Mouse (Mus musculus) heart, embryonic 10.5 days (tissue): Measurements from ENCODE around the gene Dnph1. TPM values are rescaled to one million over a fixed set of nuclear protein-coding genes. Genes with fewer than 3 reads are reported as not detected.
A peak's percentile ranks its signal among the peaks of the same experiment; 100 is the strongest.

Experiments used
- DNase-seq: peaks from one replicate; pipeline ENCODE4 v3.0.0-alpha.2; 2017; ENCODE audit warnings: low spot score
- H3K27ac ChIP-seq: fragments of 300-500 bp; sonication (generic); 2 replicates; pipeline ENCODE4 v1.5.1; 2016; ENCODE audit warnings: mild to moderate bottlenecking
- H3K27me3 ChIP-seq: fragments of 300-500 bp; sonication (generic); 2 replicates; pipeline ENCODE4 v1.6.1; 2016; ENCODE audit warnings: mild to moderate bottlenecking; ENCODE audit not compliant: poor library complexity, insufficient read depth, severe bottlenecking
- H3K36me3 ChIP-seq: fragments of 300-500 bp; sonication (generic); 2 replicates; pipeline ENCODE4 v1.6.1; 2016; ENCODE audit warnings: mild to moderate bottlenecking, moderate library complexity
- H3K4me1 ChIP-seq: fragments of 300-500 bp; sonication (generic); 2 replicates; pipeline ENCODE4 v1.6.1; 2016; ENCODE audit warnings: mild to moderate bottlenecking
- H3K4me3 ChIP-seq: fragments of 300-500 bp; sonication (generic); 2 replicates; pipeline ENCODE4 v1.5.1; 2016; ENCODE audit warnings: mild to moderate bottlenecking, moderate library complexity
- H3K9me3 ChIP-seq: fragments of 300-500 bp; sonication (generic); 2 replicates; pipeline ENCODE4 v1.6.1; 2016; ENCODE audit warnings: mild to moderate bottlenecking, moderate library complexity
- WGBS: fragments of 180-500 bp; shearing (Covaris S2); methylation state at CpG from one replicate; pipeline ENCODE4 v1.1.7; 2016; 5-methylcytosine and 5-hydroxymethylcytosine counted together
- polyA plus RNA-seq: library from polyadenylated mRNA; unstranded; fragments of >200 nt; fragmentation: Nextera tagmentation; extraction: Ambion mirVana; gene quantifications from 2 replicates; pipeline ENCODE4 v1.2.1, GENCODE M21; 2016

The Dnph1 gene
- 36.5 and 52.8 TPM in 2 replicates for polyA plus RNA-seq

- H3K27ac ChIP-seq: peak within 1 kb of the TSS; percentile 87
- peaks cover 28% of the 10 kb centered on the region for H3K36me3 ChIP-seq
- peaks cover 41% of the 10 kb centered on the region for H3K27me3 ChIP-seq
- WGBS: under 1% methylated on average over 44 of the region's 44 CpGs
- no peaks in the 10 kb centered on the region for H3K9me3 ChIP-seq
- peaks cover 9% of the 10 kb centered on the region for H3K4me1 ChIP-seq
- peak; percentile 96 for DNase-seq
- H3K4me3 ChIP-seq: peak within 1 kb of the TSS; percentile 79
These were observed at the start of gene Dnph1 for GRCm38 (mm10) chr17:46496623-46497434. Gene Dnph1 (plus strand): TSS chr17:46496711.

- H3K9me3 ChIP-seq: no peaks in the 10 kb centered on the region
- H3K4me3 ChIP-seq: 0 out of 2 replicates have a peak overlapping the region, but pooled peaks have one; percentile 18
- peaks cover 85% of the 10 kb centered on the region for H3K27me3 ChIP-seq
- no peaks in the 10 kb centered on the region for H3K36me3 ChIP-seq
- no peak for DNase-seq
- 26% methylated on average over 5 of the region's 5 CpGs for WGBS
- peaks cover 46% of the 10 kb centered on the region for H3K4me1 ChIP-seq
- no peak overlapping the region for H3K27ac ChIP-seq
These were observed 43.8 kb upstream of the Dnph1 start for GRCm38 (mm10) chr17:46452683-46453082.

GRCm38 (mm10) chr17:46453302-46453948, 43.1 kb upstream of the Dnph1 start:
- no peaks in the 10 kb centered on the region for H3K36me3 ChIP-seq
- 6% methylated on average over 13 of the region's 13 CpGs for WGBS
- H3K27ac ChIP-seq: no peak overlapping the region
- peak overlapping the region; percentile 59; the same call in 1 of the 2 replicates for H3K4me3 ChIP-seq
- peaks cover 50% of the 10 kb centered on the region for H3K4me1 ChIP-seq
- no peaks in the 10 kb centered on the region for H3K9me3 ChIP-seq
- DNase-seq: no peak
- peaks cover 85% of the 10 kb centered on the region for H3K27me3 ChIP-seq

GRCm38 (mm10) chr17:46453970-46454411, 42.5 kb upstream of the Dnph1 start:
- peaks cover 87% of the 10 kb centered on the region for H3K27me3 ChIP-seq
- H3K36me3 ChIP-seq: no peaks in the 10 kb centered on the region
- no peak for DNase-seq
- WGBS: 3% methylated on average over 26 of the region's 26 CpGs
- no peaks in the 10 kb centered on the region for H3K9me3 ChIP-seq
- H3K4me1 ChIP-seq: peaks cover 56% of the 10 kb centered on the region
- no peak overlapping the region for H3K27ac ChIP-seq
- peak overlapping the region; percentile 59 for H3K4me3 ChIP-seq

- Histone ChIP-seq H3K27ac (peak overlapping the region; percentile 44), H3K4me3 (peak overlapping the region; percentile 59), H3K9me3 (no peaks in the 10 kb centered on the region), H3K27me3 (peaks cover 90% of the 10 kb centered on the region), H3K4me1 (peaks cover 61% of the 10 kb centered on the region), H3K36me3 (no peaks in the 10 kb centered on the region)
- 1% methylated on average over 9 of the region's 9 CpGs for WGBS
- DNase-seq: no peak
These were observed 42.0 kb upstream of the Dnph1 start for GRCm38 (mm10) chr17:46454539-46454938.

- Histone ChIP-seq H3K4me1 (peaks cover 66% of the 10 kb centered on the region), H3K27ac (peak overlapping the region; percentile 44)
These were observed 41.3 kb upstream of the Dnph1 start for GRCm38 (mm10) chr17:46455110-46455691.

GRCm38 (mm10) chr17:46457791-46458190, 38.7 kb upstream of the Dnph1 start:
- Histone ChIP-seq H3K27me3 (peaks cover 97% of the 10 kb centered on the region), H3K4me3 (no peak overlapping the region), H3K9me3 (no peaks in the 10 kb centered on the region), H3K36me3 (no peaks in the 10 kb centered on the region), H3K4me1 (peaks cover 81% of the 10 kb centered on the region), H3K27ac (peak overlapping the region; percentile 72)
- DNase-seq: no peak
- WGBS: 10% methylated on average over 10 of the region's 10 CpGs

More at GRCm38 (mm10) chr17:46455110-46455691, 41.3 kb upstream of the Dnph1 start:
- H3K4me3 ChIP-seq: peak overlapping the region; percentile 59
- DNase-seq: no peak
- no peaks in the 10 kb centered on the region for H3K36me3 ChIP-seq
- peaks cover 91% of the 10 kb centered on the region for H3K27me3 ChIP-seq
- no peaks in the 10 kb centered on the region for H3K9me3 ChIP-seq
- 2% methylated on average over 33 of the region's 33 CpGs for WGBS

GRCm38 (mm10) chr17:46458439-46458838, 38.1 kb upstream of the Dnph1 start:
- no peaks in the 10 kb centered on the region for H3K36me3 ChIP-seq
- DNase-seq: no peak
- H3K27ac ChIP-seq: peak overlapping the region; percentile 72
- H3K27me3 ChIP-seq: peaks cover 97% of the 10 kb centered on the region
- WGBS: 9% methylated on average over 3 of the region's 3 CpGs
- H3K4me1 ChIP-seq: peaks cover 75% of the 10 kb centered on the region
- no peaks in the 10 kb centered on the region for H3K9me3 ChIP-seq
- H3K4me3 ChIP-seq: no peak overlapping the region

- Histone ChIP-seq H3K36me3 (no peaks in the 10 kb centered on the region), H3K27ac (peak overlapping the region; percentile 77), H3K4me1 (peaks cover 56% of the 10 kb centered on the region), H3K27me3 (peaks cover 93% of the 10 kb centered on the region), H3K9me3 (no peaks in the 10 kb centered on the region), H3K4me3 (peak overlapping the region; percentile 62)
- no peak for DNase-seq
- WGBS: 1% methylated on average over 32 of the region's 32 CpGs
These were observed 35.8 kb upstream of the Dnph1 start for GRCm38 (mm10) chr17:46460673-46461072.

- peak overlapping the region; percentile 77 for H3K27ac ChIP-seq
- peaks cover 51% of the 10 kb centered on the region for H3K4me1 ChIP-seq
- DNase-seq: no peak
- peaks cover 93% of the 10 kb centered on the region for H3K27me3 ChIP-seq
- H3K9me3 ChIP-seq: no peaks in the 10 kb centered on the region
- 11% methylated on average over 8 of the region's 8 CpGs for WGBS
- H3K4me3 ChIP-seq: peak overlapping the region; percentile 62
- no peaks in the 10 kb centered on the region for H3K36me3 ChIP-seq
These were observed 35.2 kb upstream of the Dnph1 start for GRCm38 (mm10) chr17:46461347-46461746.

GRCm38 (mm10) chr17:46462226-46462625, 34.3 kb upstream of the Dnph1 start:
- Histone ChIP-seq H3K4me1 (peaks cover 52% of the 10 kb centered on the region), H3K4me3 (no peak overlapping the region), H3K9me3 (no peaks in the 10 kb centered on the region), H3K27me3 (peaks cover 92% of the 10 kb centered on the region), H3K27ac (no peak overlapping the region), H3K36me3 (no peaks in the 10 kb centered on the region)
- no peak for DNase-seq
- WGBS: 55% methylated on average over 5 of the region's 5 CpGs

GRCm38 (mm10) chr17:46467830-46468229, 28.7 kb upstream of the Dnph1 start:
- no peak overlapping the region for H3K4me3 ChIP-seq
- no peak for DNase-seq
- H3K27me3 ChIP-seq: peaks cover 62% of the 10 kb centered on the region
- no peaks in the 10 kb centered on the region for H3K36me3 ChIP-seq
- H3K4me1 ChIP-seq: 0 out of 2 replicates have a peak, but pooled peaks cover 13% of the 10 kb centered on the region
- no peaks in the 10 kb centered on the region for H3K9me3 ChIP-seq
- WGBS: 74% methylated on average over 9 of the region's 9 CpGs
- no peak overlapping the region for H3K27ac ChIP-seq

- no peak for DNase-seq
- Histone ChIP-seq H3K27me3 (peaks cover 53% of the 10 kb centered on the region), H3K27ac (no peak overlapping the region), H3K4me3 (no peak overlapping the region), H3K36me3 (no peaks in the 10 kb centered on the region), H3K9me3 (no peaks in the 10 kb centered on the region), H3K4me1 (peaks cover 12% of the 10 kb centered on the region; the same call in 1 of the 2 replicates)
- WGBS: 67% methylated on average over 8 of the region's 8 CpGs
These were observed 19.9 kb upstream of the Dnph1 start for GRCm38 (mm10) chr17:46476601-46477000.
